Mouse (Mus musculus): ENCODE results near the gene Pnpla7.

- TF ChIP-seq CTCF (IDR thresholded peaks at IDR 0.05; ENCODE audit: low read depth, low read length) (no peak), POLR2A (IDR thresholded peaks at IDR 0.05; ENCODE audit: borderline replicate concordance, low read depth, low read length) (no peak)
Observed at GRCm38 (mm10) chr2:25053101-25053500, 77.3 kb downstream of the Pnpla7 start.

Measured in bone marrow macrophage, adult 2 months (primary cell).